Mouse (Mus musculus): ENCODE data around the gene Nfia. TPM values are rescaled to one million over a fixed set of nuclear protein-coding genes. Genes with fewer than 3 reads are reported as not detected.

The Nfia gene
- polyA plus RNA-seq, 1 experiment from 2014 or later, result 23.5 TPM

GRCm38 (mm10) chr4:97746106-97746900, 26.2 kb upstream of the Nfia start:
- H3K27me3 ChIP-seq (ENCODE audit: control insufficient read depth, insufficient read depth, low read length), result no peaks in the 10 kb centered on the region
- peak overlapping the region; percentile 60 for H3K9ac ChIP-seq (replicated peaks; ENCODE audit: low read length)
- H3K4me1 ChIP-seq (ENCODE audit: control insufficient read depth, insufficient read depth, low read length), result peaks cover 1% of the 10 kb centered on the region; the same call in 1 of the 2 replicates
- H3K9me3 ChIP-seq (replicated peaks; ENCODE audit: control insufficient read depth, low read length), result no peaks in the 10 kb centered on the region
- H3K4me3 ChIP-seq (ENCODE audit: low read depth, low read length), result peak overlapping the region; percentile 31
- WGBS, result 12% methylated on average over 19 of the region's 19 CpGs
- no peak for DNase-seq (ENCODE audit: low spot score)
- peak; percentile 75 for ATAC-seq (replicated peaks; ENCODE audit: insufficient number of reproducible peaks, low FRiP score, low TSS enrichment, low read depth)
- H3K36me3 ChIP-seq (replicated peaks; ENCODE audit: control insufficient read depth, insufficient read depth, low read depth, low read length), result no peaks in the 10 kb centered on the region
- H3K4me2 ChIP-seq (ENCODE audit: low read depth, low read length), result peak overlapping the region; percentile 77
- H3K27ac ChIP-seq (replicated peaks; ENCODE audit: low read depth, low read length), result no peak overlapping the region

- ATAC-seq (replicated peaks; ENCODE audit: insufficient number of reproducible peaks, low FRiP score, low TSS enrichment, low read depth) (no peak), DNase-seq (ENCODE audit: low spot score) (no peak)
- Histone ChIP-seq H3K4me3 (ENCODE audit: low read depth, low read length) (no peak overlapping the region), H3K27ac (replicated peaks; ENCODE audit: low read depth, low read length) (no peak overlapping the region), H3K4me1 (ENCODE audit: control insufficient read depth, insufficient read depth, low read length) (peaks cover 3% of the 10 kb centered on the region; the same call in 1 of the 2 replicates), H3K36me3 (replicated peaks; ENCODE audit: control insufficient read depth, insufficient read depth, low read depth, low read length) (no peaks in the 10 kb centered on the region), H3K4me2 (ENCODE audit: low read depth, low read length) (no peak overlapping the region), H3K9me3 (replicated peaks; ENCODE audit: control insufficient read depth, low read length) (no peaks in the 10 kb centered on the region), H3K27me3 (ENCODE audit: control insufficient read depth, insufficient read depth, low read length) (peaks cover 8% of the 10 kb centered on the region; the same call in 1 of the 2 replicates), H3K9ac (replicated peaks; ENCODE audit: low read length) (no peak overlapping the region)
- 46% methylated on average over 4 of the region's 4 CpGs for WGBS
These were observed 22.1 kb upstream of the Nfia start for GRCm38 (mm10) chr4:97750401-97750800.

- H3K4me3 ChIP-seq (ENCODE audit: low read depth, low read length), result peak overlapping the region; percentile 37
- no peaks in the 10 kb centered on the region for H3K9me3 ChIP-seq (replicated peaks; ENCODE audit: control insufficient read depth, low read length)
- ATAC-seq (replicated peaks; ENCODE audit: insufficient number of reproducible peaks, low FRiP score, low TSS enrichment, low read depth), result peak; percentile 86
- H3K9ac ChIP-seq (replicated peaks; ENCODE audit: low read length), result peak overlapping the region; percentile 10; the same call in 1 of the 2 replicates
- peaks cover 3% of the 10 kb centered on the region; the same call in 1 of the 2 replicates for H3K4me1 ChIP-seq (ENCODE audit: control insufficient read depth, insufficient read depth, low read length)
- DNase-seq (ENCODE audit: low spot score), result peak; percentile 97
- peak overlapping the region; percentile 89 for H3K4me2 ChIP-seq (ENCODE audit: low read depth, low read length)
- H3K27me3 ChIP-seq (ENCODE audit: control insufficient read depth, insufficient read depth, low read length), result peaks cover 8% of the 10 kb centered on the region; the same call in 1 of the 2 replicates
- no peaks in the 10 kb centered on the region for H3K36me3 ChIP-seq (replicated peaks; ENCODE audit: control insufficient read depth, insufficient read depth, low read depth, low read length)
- no peak overlapping the region for H3K27ac ChIP-seq (replicated peaks; ENCODE audit: low read depth, low read length)
- WGBS, result 1% methylated on average over 20 of the region's 20 CpGs
These were observed 21.5 kb upstream of the Nfia start for GRCm38 (mm10) chr4:97751030-97751482.

- Histone ChIP-seq H3K4me3 (ENCODE audit: low read depth, low read length) (peak overlapping the region; percentile 37), H3K9me3 (replicated peaks; ENCODE audit: control insufficient read depth, low read length) (no peaks in the 10 kb centered on the region), H3K4me2 (ENCODE audit: low read depth, low read length) (peak overlapping the region; percentile 89), H3K4me1 (ENCODE audit: control insufficient read depth, insufficient read depth, low read length) (peaks cover 3% of the 10 kb centered on the region; the same call in 1 of the 2 replicates), H3K27me3 (ENCODE audit: control insufficient read depth, insufficient read depth, low read length) (peaks cover 8% of the 10 kb centered on the region; the same call in 1 of the 2 replicates), H3K9ac (replicated peaks; ENCODE audit: low read length) (peak overlapping the region; percentile 64), H3K27ac (replicated peaks; ENCODE audit: low read depth, low read length) (no peak overlapping the region), H3K36me3 (replicated peaks; ENCODE audit: control insufficient read depth, insufficient read depth, low read depth, low read length) (no peaks in the 10 kb centered on the region)
- peak; percentile 47 for ATAC-seq (replicated peaks; ENCODE audit: insufficient number of reproducible peaks, low FRiP score, low TSS enrichment, low read depth)
- WGBS, result under 1% methylated on average over 40 of the region's 40 CpGs
- DNase-seq (ENCODE audit: low spot score), result no peak
These were observed 20.9 kb upstream of the Nfia start for GRCm38 (mm10) chr4:97751483-97752251.

- H3K9me3 ChIP-seq (replicated peaks; ENCODE audit: control insufficient read depth, low read length), result no peaks in the 10 kb centered on the region
- no peak overlapping the region for H3K9ac ChIP-seq (replicated peaks; ENCODE audit: low read length)
- peaks cover 3% of the 10 kb centered on the region; the same call in 1 of the 2 replicates for H3K4me1 ChIP-seq (ENCODE audit: control insufficient read depth, insufficient read depth, low read length)
- DNase-seq (ENCODE audit: low spot score) (no peak), ATAC-seq (replicated peaks; ENCODE audit: insufficient number of reproducible peaks, low FRiP score, low TSS enrichment, low read depth) (no peak)
- WGBS, result 11% methylated on average over 5 of the region's 5 CpGs
- H3K4me2 ChIP-seq (ENCODE audit: low read depth, low read length), result peak overlapping the region; percentile 89; the same call in 1 of the 2 replicates
- H3K27ac ChIP-seq (replicated peaks; ENCODE audit: low read depth, low read length), result no peak overlapping the region
- no peaks in the 10 kb centered on the region for H3K36me3 ChIP-seq (replicated peaks; ENCODE audit: control insufficient read depth, insufficient read depth, low read depth, low read length)
- H3K27me3 ChIP-seq (ENCODE audit: control insufficient read depth, insufficient read depth, low read length), result peaks cover 8% of the 10 kb centered on the region; the same call in 1 of the 2 replicates
- no peak overlapping the region for H3K4me3 ChIP-seq (ENCODE audit: low read depth, low read length)
These were observed 20.1 kb upstream of the Nfia start for GRCm38 (mm10) chr4:97752276-97753010.

- ATAC-seq (replicated peaks; ENCODE audit: insufficient number of reproducible peaks, low FRiP score, low TSS enrichment, low read depth), result no peak
- no peak overlapping the region for H3K9ac ChIP-seq (replicated peaks; ENCODE audit: low read length)
- H3K36me3 ChIP-seq (replicated peaks; ENCODE audit: control insufficient read depth, insufficient read depth, low read depth, low read length), result no peaks in the 10 kb centered on the region
- WGBS, result 4% methylated on average over 1 of the region's 1 CpGs
- no peak overlapping the region for H3K4me3 ChIP-seq (ENCODE audit: low read depth, low read length)
- H3K4me2 ChIP-seq (ENCODE audit: low read depth, low read length), result no peak overlapping the region
- peaks cover 3% of the 10 kb centered on the region; the same call in 1 of the 2 replicates for H3K4me1 ChIP-seq (ENCODE audit: control insufficient read depth, insufficient read depth, low read length)
- H3K27ac ChIP-seq (replicated peaks; ENCODE audit: low read depth, low read length), result no peak overlapping the region
- H3K27me3 ChIP-seq (ENCODE audit: control insufficient read depth, insufficient read depth, low read length), result peaks cover 8% of the 10 kb centered on the region
- no peak for DNase-seq (ENCODE audit: low spot score)
- no peaks in the 10 kb centered on the region for H3K9me3 ChIP-seq (replicated peaks; ENCODE audit: control insufficient read depth, low read length)
These were observed 19.0 kb upstream of the Nfia start for GRCm38 (mm10) chr4:97753521-97753920.

- Histone ChIP-seq H3K4me2 (ENCODE audit: low read depth, low read length) (no peak overlapping the region), H3K27ac (replicated peaks; ENCODE audit: low read depth, low read length) (no peak overlapping the region), H3K4me3 (ENCODE audit: low read depth, low read length) (no peak overlapping the region), H3K36me3 (replicated peaks; ENCODE audit: control insufficient read depth, insufficient read depth, low read depth, low read length) (no peaks in the 10 kb centered on the region), H3K9ac (replicated peaks; ENCODE audit: low read length) (no peak overlapping the region), H3K4me1 (ENCODE audit: control insufficient read depth, insufficient read depth, low read length) (peaks cover 3% of the 10 kb centered on the region; the same call in 1 of the 2 replicates), H3K9me3 (replicated peaks; ENCODE audit: control insufficient read depth, low read length) (no peaks in the 10 kb centered on the region), H3K27me3 (ENCODE audit: control insufficient read depth, insufficient read depth, low read length) (peaks cover 8% of the 10 kb centered on the region)
- WGBS, result 9% methylated on average over 12 of the region's 12 CpGs
- DNase-seq (ENCODE audit: low spot score), result no peak
- no peak for ATAC-seq (replicated peaks; ENCODE audit: insufficient number of reproducible peaks, low FRiP score, low TSS enrichment, low read depth)
These were observed 18.3 kb upstream of the Nfia start for GRCm38 (mm10) chr4:97754241-97754640.
